Mouse (Mus musculus): ENCODE data around the gene Aldh1a3.

Aldh1a3 gene

GRCm38 (mm10) chr7:66416829-66417228 lies 10.5 kb downstream of the Aldh1a3 start:
- DNase-seq (ENCODE audit: low spot score): no peak

- no peak for DNase-seq (ENCODE audit: low spot score)
Measured at GRCm38 (mm10) chr7:66413093-66413492, 14.2 kb downstream of the Aldh1a3 start.

- peak; percentile 73 for DNase-seq (ENCODE audit: low spot score)
Measured at GRCm38 (mm10) chr7:66409433-66409832, 17.9 kb downstream of the Aldh1a3 start.

GRCm38 (mm10) chr7:66406971-66407370 lies 20.3 kb downstream of the Aldh1a3 start:
- no peak for DNase-seq (ENCODE audit: low spot score)

- DNase-seq (ENCODE audit: low spot score): peak; percentile 85
Measured at GRCm38 (mm10) chr7:66405951-66406721, 21.2 kb downstream of the Aldh1a3 start.

- DNase-seq (ENCODE audit: low spot score): no peak
Measured at GRCm38 (mm10) chr7:66405541-66405940, 21.8 kb downstream of the Aldh1a3 start.

- no peak for DNase-seq (ENCODE audit: low spot score)
Measured at GRCm38 (mm10) chr7:66404802-66405201, 22.5 kb downstream of the Aldh1a3 start.

- no peak for DNase-seq (ENCODE audit: low spot score)
Measured at GRCm38 (mm10) chr7:66404141-66404540, 23.2 kb downstream of the Aldh1a3 start.

- no peak for DNase-seq (ENCODE audit: low spot score)
Measured at GRCm38 (mm10) chr7:66402876-66403275, 24.4 kb downstream of the Aldh1a3 start.

- no peak for DNase-seq (ENCODE audit: low spot score)
Measured at GRCm38 (mm10) chr7:66401605-66402004, 25.7 kb downstream of the Aldh1a3 start.

- no peak for DNase-seq (ENCODE audit: low spot score)
Measured at GRCm38 (mm10) chr7:66397288-66397687, 30.0 kb downstream of the Aldh1a3 start.

GRCm38 (mm10) chr7:66388621-66389532 lies 38.4 kb downstream of the Aldh1a3 start:
- DNase-seq (ENCODE audit: low spot score): no peak

- DNase-seq (ENCODE audit: low spot score): peak; percentile 68
Measured at GRCm38 (mm10) chr7:66387813-66388521, 39.4 kb downstream of the Aldh1a3 start, which contains the start of gene Lrrk1. Lrrk1 (minus strand) TSS chr7:66388350.

GRCm38 (mm10) chr7:66387419-66387812 lies 39.9 kb downstream of the Aldh1a3 start:
- DNase-seq (ENCODE audit: low spot score): peak; percentile 65

GRCm38 (mm10) chr7:66386411-66386810 lies 40.9 kb downstream of the Aldh1a3 start:
- DNase-seq (ENCODE audit: low spot score): no peak

GRCm38 (mm10) chr7:66385826-66386225 lies 41.5 kb downstream of the Aldh1a3 start:
- no peak for DNase-seq (ENCODE audit: low spot score)

GRCm38 (mm10) chr7:66384891-66385290 lies 42.4 kb downstream of the Aldh1a3 start:
- no peak for DNase-seq (ENCODE audit: low spot score)

- DNase-seq (ENCODE audit: low spot score): no peak
Measured at GRCm38 (mm10) chr7:66384213-66384612, 43.1 kb downstream of the Aldh1a3 start.

- DNase-seq (ENCODE audit: low spot score): no peak
Measured at GRCm38 (mm10) chr7:66376560-66376959, 50.8 kb downstream of the Aldh1a3 start.

GRCm38 (mm10) chr7:66375736-66376135 lies 51.6 kb downstream of the Aldh1a3 start:
- no peak for DNase-seq (ENCODE audit: low spot score)

- DNase-seq (ENCODE audit: low spot score): no peak
Measured at GRCm38 (mm10) chr7:66373391-66373790, 53.9 kb downstream of the Aldh1a3 start.

GRCm38 (mm10) chr7:66370970-66371369 lies 56.3 kb downstream of the Aldh1a3 start:
- DNase-seq (ENCODE audit: low spot score): no peak
